Mouse (Mus musculus): ENCODE data around the gene Lpcat4.

GRCm38 (mm10) chr2:112245307-112245706 is 6.0 kb downstream of the Lpcat4 start:
- TF ChIP-seq CTCF (IDR thresholded peaks at IDR 0.05; ENCODE audit: low read depth, low read length) (no peak), POLR2A (IDR thresholded peaks at IDR 0.05; ENCODE audit: extremely low read depth, insufficient read depth, low read length) (no peak)

Data from liver, adult 2 months (tissue).